Mouse (Mus musculus) CH12.LX (cell line): ENCODE data around the gene Timeless. TPM values are rescaled to one million over a fixed set of nuclear protein-coding genes. Genes with fewer than 3 reads are reported as not detected.

Source experiments
- DNase-seq: peaks from one replicate; pipeline ENCODE4 v3.0.0-alpha.2; 2013; ENCODE audit errors: extremely low read depth
- H3K27ac ChIP-seq: 2 replicates; pipeline ENCODE4 v1.5.1; 2012; ENCODE audit warnings: low read depth, mild to moderate bottlenecking, control low read depth, moderate library complexity; ENCODE audit not compliant: insufficient read depth
- H3K27me3 ChIP-seq: replicated peaks from 2 replicates; pipeline ENCODE3; 2012; ENCODE audit warnings: inconsistent platforms
- H3K36me3 ChIP-seq, 2 experiments: replicated peaks in 1 of 2; 2 replicates each; pipeline versions ENCODE3 to v1.6.1; 2012; ENCODE audit warnings: inconsistent platforms in 1 of 2, low read length in 1 of 2, mild to moderate bottlenecking in 1 of 2, mixed read lengths in 1 of 2, moderate library complexity in 1 of 2; ENCODE audit not compliant: control insufficient read depth in 1 of 2, insufficient read depth in 1 of 2
- H3K4me1 ChIP-seq, 2 experiments: 2 replicates each; pipeline ENCODE4 v1.6.1; 2012; ENCODE audit warnings: inconsistent platforms in 1 of 2, moderate library complexity in 1 of 2; ENCODE audit not compliant: insufficient read depth in 2 of 2, control insufficient read depth in 1 of 2
- H3K4me2 ChIP-seq: 2 replicates; pipeline ENCODE4 v1.6.1; 2012; ENCODE audit warnings: low read depth, mild to moderate bottlenecking, control low read depth; ENCODE audit not compliant: poor library complexity, insufficient read depth, severe bottlenecking
- H3K4me3 ChIP-seq, 3 experiments: fragments of 150-350 bp in 1 of 3; sonication (generic) in 1 of 3; replicated peaks in 1 of 3; 2 replicates each; pipeline versions ENCODE3 to v1.5.1; 2011 to 2012; ENCODE audit warnings: low read depth in 2 of 3, low read length in 2 of 3, mild to moderate bottlenecking in 2 of 3, moderate library complexity in 2 of 3, control low read depth in 1 of 3, improper control_type of control experiment in 1 of 3, inconsistent platforms in 1 of 3, mixed read lengths in 1 of 3; ENCODE audit not compliant: poor library complexity in 1 of 3
- H3K79me2 ChIP-seq: replicated peaks from 2 replicates; pipeline ENCODE4 v1.6.1; 2012; ENCODE audit warnings: mild to moderate bottlenecking, moderate library complexity; ENCODE audit not compliant: control insufficient read depth, poor library complexity, insufficient read depth, severe bottlenecking; ENCODE audit errors: extremely low read depth
- H3K9ac ChIP-seq: 2 replicates; pipeline ENCODE4 v1.6.1; 2012; ENCODE audit warnings: low read depth, mild to moderate bottlenecking, control low read depth, moderate library complexity; ENCODE audit not compliant: insufficient read depth
- H3K9me3 ChIP-seq: replicated peaks from 2 replicates; pipeline ENCODE3; 2012; ENCODE audit warnings: low read length, inconsistent platforms, mixed read lengths
- BHLHE40 ChIP-seq: IDR thresholded peaks from 2 replicates; pipeline ENCODE4 v1.6.1; 2011; ENCODE audit warnings: mild to moderate bottlenecking, low read depth, low read length, improper control_type of control experiment
- CHD2 ChIP-seq: IDR thresholded peaks from 2 replicates; pipeline ENCODE4 v1.6.1; 2011; ENCODE audit warnings: low read length, improper control_type of control experiment
- CTCF ChIP-seq, 2 experiments: IDR thresholded peaks in 1 of 2; conservative IDR thresholded peaks in 1 of 2; 2 replicates each; pipeline ENCODE4 v1.5.1; 2011 to 2012; ENCODE audit warnings: low read depth in 2 of 2, low read length in 2 of 2, improper control_type of control experiment in 1 of 2, inconsistent platforms in 1 of 2, mild to moderate bottlenecking in 1 of 2, moderate library complexity in 1 of 2
- ELF1 ChIP-seq: IDR thresholded peaks from 2 replicates; pipeline ENCODE4 v1.6.1; 2014; ENCODE audit warnings: low read depth, mild to moderate bottlenecking, inconsistent platforms, low read length, improper control_type of control experiment
- GABPA ChIP-seq: IDR thresholded peaks from 2 replicates; pipeline ENCODE4 v1.6.1; 2012; ENCODE audit warnings: low read depth, low read length, improper control_type of control experiment, inconsistent platforms; ENCODE audit not compliant: insufficient replicate concordance
- HCFC1 ChIP-seq: IDR thresholded peaks from 2 replicates; pipeline ENCODE4 v1.6.1; 2012; ENCODE audit warnings: low read depth, mild to moderate bottlenecking, inconsistent platforms, low read length, improper control_type of control experiment
- IRF4 ChIP-seq: IDR thresholded peaks from 2 replicates; pipeline ENCODE4 v1.6.1; 2014; ENCODE audit warnings: low read depth, mild to moderate bottlenecking, inconsistent platforms, low read length, improper control_type of control experiment
- JUN ChIP-seq: IDR thresholded peaks from 2 replicates; pipeline ENCODE4 v1.6.1; 2011; ENCODE audit warnings: low read depth, mild to moderate bottlenecking, low read length, improper control_type of control experiment, moderate library complexity; ENCODE audit not compliant: insufficient read depth
- JUND ChIP-seq: conservative IDR thresholded peaks from 2 replicates; pipeline ENCODE4 v1.6.1; 2011; ENCODE audit warnings: low read depth, low read length, improper control_type of control experiment
- KAT2A ChIP-seq: IDR thresholded peaks from 2 replicates; pipeline ENCODE4 v1.6.1; 2012; ENCODE audit warnings: low read length, improper control_type of control experiment, inconsistent platforms; ENCODE audit not compliant: insufficient replicate concordance
- MAFK ChIP-seq: IDR thresholded peaks from 2 replicates; pipeline ENCODE4 v1.6.1; 2011; ENCODE audit warnings: low read length, improper control_type of control experiment; ENCODE audit not compliant: insufficient replicate concordance
- MAX ChIP-seq: IDR thresholded peaks from 2 replicates; pipeline ENCODE4 v1.6.1; 2011; ENCODE audit warnings: low read length, improper control_type of control experiment
- MAZ ChIP-seq: IDR thresholded peaks from 2 replicates; pipeline ENCODE4 v1.6.1; 2012; ENCODE audit warnings: low read depth, mild to moderate bottlenecking, inconsistent platforms, low read length, improper control_type of control experiment, moderate library complexity
- MEF2A ChIP-seq: IDR thresholded peaks from 2 replicates; pipeline ENCODE4 v1.6.1; 2014; ENCODE audit warnings: low read depth, mild to moderate bottlenecking, inconsistent platforms, low read length, improper control_type of control experiment, borderline replicate concordance
- MXI1 ChIP-seq: IDR thresholded peaks from 2 replicates; pipeline ENCODE4 v1.6.1; 2011; ENCODE audit warnings: mild to moderate bottlenecking, low read depth, low read length, improper control_type of control experiment
- NRF1 ChIP-seq: IDR thresholded peaks from 2 replicates; pipeline ENCODE4 v1.6.1; 2014; ENCODE audit warnings: low read depth, mild to moderate bottlenecking, inconsistent platforms, low read length, improper control_type of control experiment, moderate library complexity
- POLR2AphosphoS2 ChIP-seq: IDR thresholded peaks from 2 replicates; pipeline ENCODE4 v1.6.1; 2011; ENCODE audit warnings: low read depth, low read length, improper control_type of control experiment
- RAD21 ChIP-seq: IDR thresholded peaks from 2 replicates; pipeline ENCODE4 v1.6.1; 2011; ENCODE audit warnings: low read depth, mild to moderate bottlenecking, low read length, improper control_type of control experiment, moderate library complexity
- RCOR1 ChIP-seq: conservative IDR thresholded peaks from 2 replicates; pipeline ENCODE4 v1.6.1; 2012; ENCODE audit warnings: low read depth, mild to moderate bottlenecking, inconsistent platforms, low read length, improper control_type of control experiment
- SIN3A ChIP-seq: IDR thresholded peaks from 2 replicates; pipeline ENCODE4 v1.6.1; 2012; ENCODE audit warnings: low read length, improper control_type of control experiment, inconsistent platforms
- SMC3 ChIP-seq: IDR thresholded peaks from 2 replicates; pipeline ENCODE4 v1.6.1; 2011; ENCODE audit warnings: low read depth, low read length, improper control_type of control experiment
- TBP ChIP-seq: conservative IDR thresholded peaks from 2 replicates; pipeline ENCODE4 v1.6.1; 2011; ENCODE audit warnings: low read depth, low read length, improper control_type of control experiment
- TCF12 ChIP-seq: IDR thresholded peaks from 2 replicates; pipeline ENCODE4 v1.6.1; 2014; ENCODE audit warnings: low read depth, mild to moderate bottlenecking, inconsistent platforms, low read length, improper control_type of control experiment
- UBTF ChIP-seq: IDR thresholded peaks from 2 replicates; pipeline ENCODE4 v1.6.1; 2012; ENCODE audit warnings: low read depth, mild to moderate bottlenecking, inconsistent platforms, low read length, improper control_type of control experiment, moderate library complexity
- USF2 ChIP-seq: conservative IDR thresholded peaks from 2 replicates; pipeline ENCODE4 v1.6.1; 2011; ENCODE audit warnings: low read depth, low read length, improper control_type of control experiment
- ZC3H11A ChIP-seq: IDR thresholded peaks from 2 replicates; pipeline ENCODE4 v1.6.1; 2012; ENCODE audit warnings: low read depth, mild to moderate bottlenecking, inconsistent platforms, low read length, improper control_type of control experiment
- ZKSCAN1 ChIP-seq: IDR thresholded peaks from 2 replicates; pipeline ENCODE4 v1.6.1; 2012; ENCODE audit warnings: low read depth, inconsistent platforms, low read length, improper control_type of control experiment, borderline replicate concordance
- ZMIZ1 ChIP-seq: IDR thresholded peaks from 2 replicates; pipeline ENCODE4 v1.6.1; 2012; ENCODE audit warnings: low read depth, mild to moderate bottlenecking, inconsistent platforms, low read length, improper control_type of control experiment
- ZNF384 ChIP-seq: IDR thresholded peaks from 2 replicates; pipeline ENCODE4 v1.6.1; 2012; ENCODE audit warnings: low read depth, low read length, improper control_type of control experiment, inconsistent platforms
- dilution Hi-C: fragments of 300-500 bp; cut with MboI; formaldehyde crosslinking; loops from 2 replicates; pipeline ENCODE4 v1.14.3; 2020; ENCODE audit warnings: low sequenced_read_pairs; ENCODE audit not compliant: extremely low pct_unique_long_range_greater_than_20kb, extremely low pct_ligation_motif_present
- in situ Hi-C: fragments of 300-500 bp; cut with MboI; formaldehyde crosslinking; loops from 3 replicates; pipeline ENCODE4 v1.14.3; 2019; ENCODE audit warnings: low sequenced_read_pairs, low pct_ligation_motif_present, low pct_unique_long_range_greater_than_20kb, mixed read lengths
- polyA plus RNA-seq: library from polyadenylated mRNA; unstranded; fragments of >175 nt; gene quantifications from 2 replicates; pipeline ENCODE4 v1.2.1, GENCODE M21; 2012; ENCODE audit warnings: low read depth; ENCODE audit not compliant: insufficient read length
- total RNA-seq, 2 experiments: library from RNA; depleted of rRNA; stranded (reverse); fragments of 300-350 nt in 1 of 2; fragments of >200 nt in 1 of 2; gene quantifications; 2 replicates each; pipeline ENCODE4 v1.2.3; 2012 to 2014

Timeless gene
- total and polyA plus RNA-seq, 3 experiments, result 31.7 to 65.9 (median 47.2) TPM

GRCm38 (mm10) chr10:128269206-128269910, 37.5 kb downstream of the Timeless start:
- dilution Hi-C loops, result no loop called here
- Histone ChIP-seq H3K4me3 (no peak overlapping the region), H3K27me3 (no peaks in the 10 kb centered on the region), H3K27ac (no peak overlapping the region), H3K4me2 (no peak overlapping the region), H3K9me3 (no peaks in the 10 kb centered on the region), H3K79me2 (peaks cover 3% of the 10 kb centered on the region), H3K36me3 (peaks cover 0 to 9% of the 10 kb centered on the region in 2 experiments), H3K9ac (no peak overlapping the region), H3K4me1 (peaks cover 5 to 29% of the 10 kb centered on the region in 2 experiments; a peak in 2 of 4 replicates)
- in situ Hi-C loops, result no loop called here
- TF ChIP-seq NRF1 (no peak), MAX (no peak), JUND (no peak), TCF12 (no peak), ZC3H11A (no peak), ELF1 (no peak), ZKSCAN1 (no peak), KAT2A (no peak), MAZ (no peak), IRF4 (no peak), MAFK (no peak)
- DNase-seq, result no peak

- Histone ChIP-seq H3K9me3 (no peaks in the 10 kb centered on the region), H3K27ac (no peak within 1 kb of the TSS), H3K4me2 (peak within 1 kb of the TSS; percentile 35), H3K9ac (peak within 1 kb of the TSS; percentile 48), H3K4me3 (peak within 1 kb of the TSS; percentile 74 to 89 (median 88)), H3K79me2 (peaks cover 3% of the 10 kb centered on the region), H3K36me3 (peaks cover 0 to 15% of the 10 kb centered on the region in 2 experiments), H3K4me1 (peaks cover 5 to 21% of the 10 kb centered on the region in 2 experiments; a peak in 2 of 4 replicates), H3K27me3 (no peaks in the 10 kb centered on the region)
- in situ Hi-C loops, result no loop called here
- peak; percentile 98 for DNase-seq
- dilution Hi-C loops, result no loop called here
- TF ChIP-seq MXI1 (peak; percentile 81; the same call in 1 of the 2 replicates), SIN3A (peak; percentile 84), HCFC1 (peak; percentile 52), JUN (no peak), MAFK (no peak), ZMIZ1 (peak; percentile 81; the same call in 1 of the 2 replicates), UBTF (0 out of 2 replicates have a peak, but pooled peaks have one; percentile 44), CTCF (conservative IDR thresholded peaks at IDR 0.05 in 1 of 2, IDR thresholded peaks at IDR 0.05 in 1 of 2; ENCODE audit: low read depth in 2 of 2, low read length in 2 of 2) (no peak), RAD21 (no peak), RCOR1 (no peak), CHD2 (peak; percentile 69), ZC3H11A (no peak), GABPA (no peak), POLR2AphosphoS2 (peak; percentile 77), TBP (no peak), ELF1 (peak; percentile 81), IRF4 (peak; percentile 39; the same call in 1 of the 2 replicates), MEF2A (peak; percentile 66; the same call in 1 of the 2 replicates), BHLHE40 (peak; percentile 29; the same call in 1 of the 2 replicates), TCF12 (peak; percentile 89), ZNF384 (no peak), USF2 (no peak), KAT2A (no peak), SMC3 (no peak)
Measured at GRCm38 (mm10) chr10:128270287-128270841, 38.5 kb downstream of the Timeless start, which contains the start of gene Stat2. TSS of gene Stat2 (plus strand) at chr10:128270559.
